Mouse (Mus musculus): Measurements from ENCODE around the gene Plekhh2. TPM values are rescaled to one million over a fixed set of nuclear protein-coding genes. Genes with fewer than 3 reads are reported as not detected.

The Plekhh2 gene
- polyA plus RNA-seq, 1 experiment = 0.63 TPM

GRCm38 (mm10) chr17:84616526-84617074 is 104.9 kb downstream of the Plekhh2 start:
- no peak for TF ChIP-seq CTCF (IDR thresholded peaks at IDR 0.05; ENCODE audit: low read depth, low read length)
- TF ChIP-seq POLR2A (IDR thresholded peaks at IDR 0.05; ENCODE audit: borderline replicate concordance, low read depth, low read length) = no peak
- Histone ChIP-seq H3K4me1 (ENCODE audit: control insufficient read depth, insufficient read depth, low read length) (peaks cover 13% of the 10 kb centered on the region), H3K4me3 (ENCODE audit: insufficient read depth, low read length) (no peak overlapping the region), H3K27ac (ENCODE audit: insufficient read depth, low read depth, low read length) (no peak overlapping the region)

GRCm38 (mm10) chr17:84617953-84618352 is 106.3 kb downstream of the Plekhh2 start:
- Histone ChIP-seq H3K4me1 (ENCODE audit: control insufficient read depth, insufficient read depth, low read length) (peaks cover 13% of the 10 kb centered on the region), H3K27ac (ENCODE audit: insufficient read depth, low read depth, low read length) (no peak overlapping the region), H3K4me3 (ENCODE audit: insufficient read depth, low read length) (no peak overlapping the region)
- TF ChIP-seq CTCF (IDR thresholded peaks at IDR 0.05; ENCODE audit: low read depth, low read length) = no peak
- TF ChIP-seq POLR2A (IDR thresholded peaks at IDR 0.05; ENCODE audit: borderline replicate concordance, low read depth, low read length) = no peak

GRCm38 (mm10) chr17:84619112-84619511 is 107.4 kb downstream of the Plekhh2 start:
- H3K4me3 ChIP-seq (ENCODE audit: insufficient read depth, low read length) = no peak overlapping the region
- peaks cover 13% of the 10 kb centered on the region for H3K4me1 ChIP-seq (ENCODE audit: control insufficient read depth, insufficient read depth, low read length)
- peak overlapping the region; percentile 47 for H3K27ac ChIP-seq (ENCODE audit: insufficient read depth, low read depth, low read length)
- TF ChIP-seq POLR2A (IDR thresholded peaks at IDR 0.05; ENCODE audit: borderline replicate concordance, low read depth, low read length) (no peak), CTCF (IDR thresholded peaks at IDR 0.05; ENCODE audit: low read depth, low read length) (no peak)

GRCm38 (mm10) chr17:84620076-84620475 is 108.4 kb downstream of the Plekhh2 start:
- H3K27ac ChIP-seq (ENCODE audit: insufficient read depth, low read depth, low read length) = no peak overlapping the region
- H3K4me1 ChIP-seq (ENCODE audit: control insufficient read depth, insufficient read depth, low read length) = peaks cover 13% of the 10 kb centered on the region
- no peak for TF ChIP-seq CTCF (IDR thresholded peaks at IDR 0.05; ENCODE audit: low read depth, low read length)
- H3K4me3 ChIP-seq (ENCODE audit: insufficient read depth, low read length) = no peak overlapping the region

GRCm38 (mm10) chr17:84620610-84621009 is 108.9 kb downstream of the Plekhh2 start:
- Histone ChIP-seq H3K4me1 (ENCODE audit: control insufficient read depth, insufficient read depth, low read length) (peaks cover 13% of the 10 kb centered on the region), H3K27ac (ENCODE audit: insufficient read depth, low read depth, low read length) (no peak overlapping the region), H3K4me3 (ENCODE audit: insufficient read depth, low read length) (no peak overlapping the region)
- TF ChIP-seq CTCF (IDR thresholded peaks at IDR 0.05; ENCODE audit: low read depth, low read length) (no peak), POLR2A (IDR thresholded peaks at IDR 0.05; ENCODE audit: borderline replicate concordance, low read depth, low read length) (no peak)

- Histone ChIP-seq H3K4me1 (ENCODE audit: control insufficient read depth, insufficient read depth, low read length) (peaks cover 13% of the 10 kb centered on the region), H3K27ac (ENCODE audit: insufficient read depth, low read depth, low read length) (no peak overlapping the region), H3K4me3 (ENCODE audit: insufficient read depth, low read length) (no peak overlapping the region)
- TF ChIP-seq POLR2A (IDR thresholded peaks at IDR 0.05; ENCODE audit: borderline replicate concordance, low read depth, low read length) (no peak), CTCF (IDR thresholded peaks at IDR 0.05; ENCODE audit: low read depth, low read length) (no peak)
Measured at GRCm38 (mm10) chr17:84621209-84621608, 109.5 kb downstream of the Plekhh2 start.

GRCm38 (mm10) chr17:84622028-84622427 is 110.3 kb downstream of the Plekhh2 start:
- H3K4me3 ChIP-seq (ENCODE audit: insufficient read depth, low read length) = no peak overlapping the region
- TF ChIP-seq POLR2A (IDR thresholded peaks at IDR 0.05; ENCODE audit: borderline replicate concordance, low read depth, low read length) (no peak), CTCF (IDR thresholded peaks at IDR 0.05; ENCODE audit: low read depth, low read length) (no peak)
- peaks cover 13% of the 10 kb centered on the region for H3K4me1 ChIP-seq (ENCODE audit: control insufficient read depth, insufficient read depth, low read length)
- no peak overlapping the region for H3K27ac ChIP-seq (ENCODE audit: insufficient read depth, low read depth, low read length)

GRCm38 (mm10) chr17:84622873-84623272 is 111.2 kb downstream of the Plekhh2 start:
- no peak overlapping the region for H3K27ac ChIP-seq (ENCODE audit: insufficient read depth, low read depth, low read length)
- H3K4me3 ChIP-seq (ENCODE audit: insufficient read depth, low read length) = no peak overlapping the region
- peaks cover 13% of the 10 kb centered on the region for H3K4me1 ChIP-seq (ENCODE audit: control insufficient read depth, insufficient read depth, low read length)
- TF ChIP-seq CTCF (IDR thresholded peaks at IDR 0.05; ENCODE audit: low read depth, low read length) (no peak), POLR2A (IDR thresholded peaks at IDR 0.05; ENCODE audit: borderline replicate concordance, low read depth, low read length) (no peak)

- Histone ChIP-seq H3K27ac (ENCODE audit: insufficient read depth, low read depth, low read length) (no peak within 1 kb of the TSS), H3K4me1 (ENCODE audit: control insufficient read depth, insufficient read depth, low read length) (no peaks in the 10 kb centered on the region), H3K4me3 (ENCODE audit: insufficient read depth, low read length) (peak within 1 kb of the TSS; percentile 81)
- TF ChIP-seq POLR2A (IDR thresholded peaks at IDR 0.05; ENCODE audit: borderline replicate concordance, low read depth, low read length) = no peak
- no peak for TF ChIP-seq CTCF (IDR thresholded peaks at IDR 0.05; ENCODE audit: low read depth, low read length)
Measured at GRCm38 (mm10) chr17:84626276-84626856, 114.7 kb downstream of the Plekhh2 start, which contains the start of gene Dync2li1. TSS of gene Dync2li1 (plus strand) at chr17:84626496.

GRCm38 (mm10) chr17:84626857-84627305 is 115.2 kb downstream of the Plekhh2 start:
- Histone ChIP-seq H3K4me3 (ENCODE audit: insufficient read depth, low read length) (no peak overlapping the region), H3K27ac (ENCODE audit: insufficient read depth, low read depth, low read length) (no peak overlapping the region), H3K4me1 (ENCODE audit: control insufficient read depth, insufficient read depth, low read length) (no peaks in the 10 kb centered on the region)
- no peak for TF ChIP-seq POLR2A (IDR thresholded peaks at IDR 0.05; ENCODE audit: borderline replicate concordance, low read depth, low read length)
- TF ChIP-seq CTCF (IDR thresholded peaks at IDR 0.05; ENCODE audit: low read depth, low read length) = 0 out of 2 replicates have a peak, but pooled peaks have one; percentile 16

Data from bone marrow macrophage, adult 2 months (primary cell).